Mouse (Mus musculus): Measurements from ENCODE around the gene Ttc9c. TPM values are rescaled to one million over a fixed set of nuclear protein-coding genes. Genes with fewer than 3 reads are reported as not detected.

The Ttc9c gene
- polyA plus RNA-seq, 1 experiment, result 0.24 TPM

DNA sequence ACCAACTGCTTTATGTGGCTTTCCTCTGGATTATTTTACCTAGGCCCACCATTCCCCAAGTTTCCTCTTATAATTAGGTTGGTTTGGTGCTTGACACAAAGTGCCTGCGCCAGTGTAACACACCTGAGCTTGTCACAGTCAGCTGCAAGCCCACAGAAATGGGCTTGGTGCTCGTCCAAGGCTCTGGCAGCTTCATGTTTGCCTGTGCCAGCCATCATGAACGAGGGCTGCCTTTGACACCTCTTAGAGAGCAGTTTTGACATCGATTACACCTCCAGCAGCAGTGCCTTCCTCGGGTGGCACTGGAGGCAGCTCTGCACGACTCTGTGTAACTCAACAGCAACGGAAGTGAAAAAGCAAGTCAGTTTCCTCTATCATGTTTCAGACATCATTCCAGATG is 29.0 kb downstream of the Ttc9c start:
- Histone ChIP-seq H3K9me3 (ENCODE audit: control insufficient read depth, low read length) (peaks cover 6% of the 10 kb centered on the region), H3K27me3 (ENCODE audit: control insufficient read depth) (no peaks in the 10 kb centered on the region), H3K36me3 (ENCODE audit: control insufficient read depth) (peaks cover 42% of the 10 kb centered on the region), H3K4me3 (replicated peaks) (no peak overlapping the region), H3K4me1 (ENCODE audit: control insufficient read depth) (peaks cover 24% of the 10 kb centered on the region)
- TF ChIP-seq TAL1 (IDR thresholded peaks at IDR 0.05; ENCODE audit: low read length) (no peak), GATA1 (IDR thresholded peaks at IDR 0.05; ENCODE audit: low read length) (no peak)

DNA sequence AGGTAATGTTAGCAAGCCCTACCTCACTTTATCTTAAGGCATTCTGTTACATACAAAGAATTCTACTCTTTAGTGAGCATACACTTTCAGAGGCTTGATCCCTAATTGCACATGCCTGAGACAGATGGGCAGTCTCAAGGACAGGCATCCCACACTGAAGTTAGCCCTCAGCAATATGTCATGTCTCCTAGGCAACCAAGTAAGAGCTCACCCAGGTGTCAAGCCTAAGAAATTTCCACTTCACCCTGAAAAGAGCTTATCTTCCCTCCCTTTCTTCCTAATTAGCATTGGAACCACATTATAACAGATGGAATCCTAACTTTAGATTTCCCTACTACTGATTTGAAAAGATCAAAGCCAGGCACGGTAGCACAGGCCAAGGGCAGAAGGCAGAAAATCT is 30.0 kb downstream of the Ttc9c start:
- H3K36me3 ChIP-seq (ENCODE audit: control insufficient read depth), result peaks cover 34% of the 10 kb centered on the region
- no peaks in the 10 kb centered on the region for H3K27me3 ChIP-seq (ENCODE audit: control insufficient read depth)
- peaks cover 6% of the 10 kb centered on the region for H3K9me3 ChIP-seq (ENCODE audit: control insufficient read depth, low read length)
- TF ChIP-seq GATA1 (IDR thresholded peaks at IDR 0.05; ENCODE audit: low read length) (no peak), TAL1 (IDR thresholded peaks at IDR 0.05; ENCODE audit: low read length) (no peak)
- no peak overlapping the region for H3K4me3 ChIP-seq (replicated peaks)
- peaks cover 29% of the 10 kb centered on the region for H3K4me1 ChIP-seq (ENCODE audit: control insufficient read depth)

DNA sequence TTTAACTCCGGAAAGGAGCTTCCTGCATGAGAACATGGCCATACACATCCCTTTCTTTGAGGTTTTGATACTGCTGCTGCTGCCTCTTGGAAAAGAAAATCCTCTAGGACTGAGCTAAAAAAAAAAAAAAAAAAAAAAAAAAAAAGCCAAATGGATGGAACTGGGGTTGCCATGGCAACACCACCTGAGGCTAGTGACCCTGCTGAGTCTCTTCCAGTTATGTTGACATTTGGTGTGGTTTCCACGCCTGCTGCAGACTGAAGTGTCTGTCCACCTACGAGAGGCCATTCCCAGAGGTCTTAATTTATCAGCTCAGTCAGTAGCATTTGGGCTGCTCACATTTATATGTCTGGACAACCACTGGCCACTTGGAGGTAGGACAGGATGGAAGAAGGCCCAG is 30.6 kb downstream of the Ttc9c start:
- TF ChIP-seq TAL1 (IDR thresholded peaks at IDR 0.05; ENCODE audit: low read length), result peak; percentile 21; the same call in 1 of the 3 replicates
- TF ChIP-seq GATA1 (IDR thresholded peaks at IDR 0.05; ENCODE audit: low read length), result no peak
- H3K4me3 ChIP-seq (replicated peaks), result no peak overlapping the region
- no peaks in the 10 kb centered on the region for H3K27me3 ChIP-seq (ENCODE audit: control insufficient read depth)
- peaks cover 6% of the 10 kb centered on the region for H3K9me3 ChIP-seq (ENCODE audit: control insufficient read depth, low read length)
- H3K36me3 ChIP-seq (ENCODE audit: control insufficient read depth), result peaks cover 34% of the 10 kb centered on the region
- peaks cover 31% of the 10 kb centered on the region for H3K4me1 ChIP-seq (ENCODE audit: control insufficient read depth)

DNA sequence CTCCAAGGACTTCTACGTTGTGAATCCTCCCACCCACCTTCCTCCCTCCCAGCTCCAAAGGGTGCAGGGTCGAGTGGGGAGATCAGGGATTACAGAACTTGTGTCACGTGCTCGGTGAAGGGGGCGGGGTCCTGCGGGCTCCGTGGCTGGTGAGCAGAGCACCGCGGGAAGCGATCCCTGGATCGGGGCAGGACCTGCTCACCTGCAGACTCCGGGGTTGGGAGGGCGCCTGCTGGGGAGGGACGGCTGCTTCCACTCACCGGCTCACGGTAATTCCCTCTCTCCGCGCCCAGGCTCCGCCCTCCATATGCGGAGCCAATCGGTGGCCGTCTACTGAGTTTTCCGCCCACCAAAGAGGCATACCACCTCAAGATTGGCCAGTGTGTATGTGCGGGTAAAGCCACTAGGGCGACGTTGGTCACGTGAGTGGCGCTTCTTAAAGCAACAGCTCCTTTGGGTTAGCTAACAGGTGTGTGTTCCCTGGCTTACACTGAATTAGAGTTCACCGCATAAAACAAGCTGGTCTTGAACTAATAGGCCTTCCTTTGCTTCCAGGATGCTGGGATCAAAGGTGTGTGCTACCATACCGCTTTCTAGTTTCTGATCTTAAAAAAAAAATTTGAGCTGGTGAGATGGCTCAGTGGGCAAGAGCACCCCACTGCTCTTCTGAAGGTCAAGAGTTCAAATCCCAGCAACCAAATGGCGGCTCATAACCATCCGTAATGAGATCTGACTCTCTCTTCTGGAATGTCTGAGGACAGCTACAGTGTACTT is 32.9 kb downstream of the Ttc9c start, which contains the start of gene Taf6l:
TSS of gene Taf6l (minus strand) at position 410 of the 774 bp plus-strand sequence.
- Histone ChIP-seq H3K4me3 (replicated peaks) (peak within 1 kb of the TSS; percentile 91), H3K27me3 (ENCODE audit: control insufficient read depth) (no peaks in the 10 kb centered on the region), H3K4me1 (ENCODE audit: control insufficient read depth) (peaks cover 26% of the 10 kb centered on the region), H3K36me3 (ENCODE audit: control insufficient read depth) (peaks cover 39% of the 10 kb centered on the region), H3K9me3 (ENCODE audit: control insufficient read depth, low read length) (no peaks in the 10 kb centered on the region)
- no peak for TF ChIP-seq TAL1 (IDR thresholded peaks at IDR 0.05; ENCODE audit: low read length)
- no peak for TF ChIP-seq GATA1 (IDR thresholded peaks at IDR 0.05; ENCODE audit: low read length)

DNA sequence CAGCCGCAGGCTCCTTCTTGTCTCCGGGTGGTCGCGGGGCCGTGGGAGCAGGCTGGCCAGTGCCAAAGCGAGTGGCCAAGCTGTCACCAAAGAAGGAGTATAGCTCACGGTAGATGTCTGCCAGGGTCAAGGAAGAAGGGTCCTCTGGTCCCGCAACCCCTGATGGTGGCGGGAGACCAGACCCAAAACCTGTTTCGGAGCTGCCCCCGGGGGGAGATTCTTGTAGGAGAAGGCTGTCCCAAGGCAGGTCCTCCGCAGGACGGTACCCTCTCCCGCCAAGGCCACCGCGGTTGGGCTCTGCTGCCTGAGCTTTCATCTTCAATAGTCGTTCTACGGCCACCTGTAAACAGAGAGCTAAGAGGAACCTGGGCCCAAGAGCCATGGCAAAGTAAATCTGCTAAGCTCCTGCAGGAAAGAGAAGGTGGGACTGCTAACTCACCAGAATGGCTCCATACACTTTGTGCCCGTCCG is 44.1 kb downstream of the Ttc9c start:
- H3K27me3 ChIP-seq (ENCODE audit: control insufficient read depth), result no peaks in the 10 kb centered on the region
- peak overlapping the region; percentile 91 for H3K4me3 ChIP-seq (replicated peaks)
- TF ChIP-seq GATA1 (IDR thresholded peaks at IDR 0.05; ENCODE audit: low read length) (no peak), TAL1 (IDR thresholded peaks at IDR 0.05; ENCODE audit: low read length) (no peak)
- no peaks in the 10 kb centered on the region for H3K9me3 ChIP-seq (ENCODE audit: control insufficient read depth, low read length)
- H3K4me1 ChIP-seq (ENCODE audit: control insufficient read depth), result peaks cover 55% of the 10 kb centered on the region
- peaks cover 73% of the 10 kb centered on the region for H3K36me3 ChIP-seq (ENCODE audit: control insufficient read depth)

DNA sequence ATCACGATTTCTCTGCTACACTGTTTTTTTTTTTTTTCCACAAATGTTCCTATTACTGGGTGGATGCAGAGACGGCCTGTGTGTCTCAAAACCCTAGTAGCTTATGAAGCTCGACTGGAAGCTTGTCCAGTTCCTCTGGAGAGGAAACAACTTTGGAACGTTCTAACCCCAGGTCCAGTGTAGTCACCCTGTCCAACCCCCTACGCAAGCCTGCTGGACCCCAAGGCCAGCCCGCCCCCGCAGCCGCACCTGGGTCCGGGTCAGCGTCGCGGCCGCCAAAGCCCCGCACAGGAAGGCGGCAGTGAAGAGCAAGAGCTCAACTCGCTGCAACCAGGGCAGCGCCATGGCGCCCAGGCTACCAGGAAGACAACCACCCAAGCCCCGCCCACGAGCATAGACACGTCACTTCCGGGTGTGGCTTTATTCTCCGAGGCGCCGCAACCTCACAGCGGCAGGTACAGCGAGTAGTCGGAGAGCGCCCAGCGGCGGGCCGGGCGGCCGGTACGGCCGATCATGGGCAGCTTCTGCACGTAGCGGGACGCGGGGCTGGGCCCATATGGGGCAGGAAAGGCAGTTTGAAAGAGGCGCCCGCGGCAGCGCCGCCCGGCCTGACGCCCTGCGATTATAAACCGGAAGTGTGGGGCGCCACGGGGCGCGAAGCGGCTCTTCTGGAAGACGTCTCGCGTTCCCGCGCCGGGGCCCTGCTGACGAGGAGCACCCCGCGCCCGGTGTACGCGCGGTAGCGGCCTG is 44.9 kb downstream of the Ttc9c start, which contains the start of gene Tmem179b:
TSS of gene Tmem179b (minus strand) at position 382 of the 750 bp plus-strand sequence.
- no peak for TF ChIP-seq GATA1 (IDR thresholded peaks at IDR 0.05; ENCODE audit: low read length)
- TF ChIP-seq TAL1 (IDR thresholded peaks at IDR 0.05; ENCODE audit: low read length), result no peak
- Histone ChIP-seq H3K4me3 (replicated peaks) (peak within 1 kb of the TSS; percentile 91), H3K9me3 (ENCODE audit: control insufficient read depth, low read length) (no peaks in the 10 kb centered on the region), H3K27me3 (ENCODE audit: control insufficient read depth) (no peaks in the 10 kb centered on the region), H3K36me3 (ENCODE audit: control insufficient read depth) (peaks cover 75% of the 10 kb centered on the region), H3K4me1 (ENCODE audit: control insufficient read depth) (peaks cover 55% of the 10 kb centered on the region)

DNA sequence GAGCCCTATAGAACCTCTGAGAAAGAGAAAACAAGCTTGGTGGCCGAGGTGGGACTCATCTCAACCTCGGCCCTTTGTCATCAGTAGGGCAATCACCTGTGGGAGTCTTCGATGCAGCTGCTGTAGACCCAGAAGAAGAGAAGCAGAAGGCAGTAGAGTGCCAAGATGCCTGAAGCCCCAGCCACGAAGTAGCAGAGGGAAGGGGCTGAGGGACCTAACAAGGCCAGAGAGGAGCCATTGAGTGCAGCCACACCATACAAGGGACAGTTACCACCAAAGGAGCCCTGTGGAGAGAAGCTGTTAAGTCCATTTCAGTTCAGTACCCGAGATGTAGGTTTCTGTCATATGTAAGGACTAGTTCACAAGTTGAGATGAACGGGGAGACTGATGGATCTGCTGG is 45.7 kb downstream of the Ttc9c start:
- Histone ChIP-seq H3K9me3 (ENCODE audit: control insufficient read depth, low read length) (no peaks in the 10 kb centered on the region), H3K4me1 (ENCODE audit: control insufficient read depth) (peaks cover 55% of the 10 kb centered on the region), H3K4me3 (replicated peaks) (peak overlapping the region; percentile 91), H3K27me3 (ENCODE audit: control insufficient read depth) (no peaks in the 10 kb centered on the region), H3K36me3 (ENCODE audit: control insufficient read depth) (peaks cover 78% of the 10 kb centered on the region)
- no peak for TF ChIP-seq TAL1 (IDR thresholded peaks at IDR 0.05; ENCODE audit: low read length)
- TF ChIP-seq GATA1 (IDR thresholded peaks at IDR 0.05; ENCODE audit: low read length), result no peak

DNA sequence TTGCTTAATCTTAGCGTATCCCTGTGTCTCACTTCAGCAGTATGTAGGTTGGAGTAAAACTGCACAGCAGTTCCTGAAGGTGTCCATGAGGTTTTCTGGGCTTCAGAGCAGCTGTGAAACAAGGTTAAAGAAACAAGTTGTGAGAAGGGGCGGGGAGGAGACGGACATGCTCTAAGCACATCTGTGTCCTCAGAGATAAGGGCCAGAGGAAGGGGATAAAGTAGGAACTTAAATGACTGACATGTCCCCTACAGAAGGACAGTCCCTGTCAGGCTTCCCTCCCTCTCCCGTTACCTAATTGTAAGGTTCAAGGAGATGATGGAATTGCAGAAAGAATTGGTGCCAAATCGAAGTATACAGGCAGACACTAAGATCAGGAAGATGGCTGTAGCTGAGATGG is 46.1 kb downstream of the Ttc9c start:
- Histone ChIP-seq H3K4me1 (ENCODE audit: control insufficient read depth) (peaks cover 55% of the 10 kb centered on the region), H3K4me3 (replicated peaks) (peak overlapping the region; percentile 91), H3K9me3 (ENCODE audit: control insufficient read depth, low read length) (no peaks in the 10 kb centered on the region), H3K27me3 (ENCODE audit: control insufficient read depth) (no peaks in the 10 kb centered on the region), H3K36me3 (ENCODE audit: control insufficient read depth) (peaks cover 78% of the 10 kb centered on the region)
- TF ChIP-seq TAL1 (IDR thresholded peaks at IDR 0.05; ENCODE audit: low read length) (0 out of 3 replicates have a peak, but pooled peaks have one; percentile 16), GATA1 (IDR thresholded peaks at IDR 0.05; ENCODE audit: low read length) (no peak; the same call in 1 of the 2 replicates)

Measured in erythroblast, embryonic 14.5 days (primary cell).